Mouse (Mus musculus) MEL-GATA-1-ER (cell line): Measurements from ENCODE around the gene Ctnna2.

Experiments used
- DNase-seq: peaks from one replicate; pipeline ENCODE4 v3.0.0-alpha.2; 2012; ENCODE audit warnings: low read depth; ENCODE audit errors: extremely low read depth

Gene Ctnna2

GRCm38 (mm10) chr6:77184896-77185295, 794.6 kb downstream of the Ctnna2 start:
- DNase-seq = no peak

DNA sequence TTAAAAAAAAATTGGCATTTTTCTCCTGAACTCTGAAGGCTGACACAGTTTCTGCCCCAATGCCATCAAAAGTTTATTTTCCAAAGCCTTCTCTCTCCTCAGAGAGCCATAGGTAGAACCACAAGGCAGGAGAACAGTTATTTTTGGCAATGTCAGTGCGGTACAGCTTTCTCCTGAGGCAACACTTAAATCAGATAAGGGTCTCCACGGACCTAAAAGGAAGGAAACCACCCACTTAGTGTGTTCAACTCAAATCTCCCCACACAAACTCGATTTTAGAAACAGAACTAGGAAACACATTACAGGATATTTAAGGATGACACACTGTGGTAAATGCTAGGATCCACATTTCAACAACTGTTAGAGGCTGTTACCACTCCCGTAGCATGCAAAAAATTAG, 803.7 kb downstream of the Ctnna2 start:
- no peak for DNase-seq

GRCm38 (mm10) chr6:77157028-77157427, 822.5 kb downstream of the Ctnna2 start:
- DNase-seq = no peak

DNA sequence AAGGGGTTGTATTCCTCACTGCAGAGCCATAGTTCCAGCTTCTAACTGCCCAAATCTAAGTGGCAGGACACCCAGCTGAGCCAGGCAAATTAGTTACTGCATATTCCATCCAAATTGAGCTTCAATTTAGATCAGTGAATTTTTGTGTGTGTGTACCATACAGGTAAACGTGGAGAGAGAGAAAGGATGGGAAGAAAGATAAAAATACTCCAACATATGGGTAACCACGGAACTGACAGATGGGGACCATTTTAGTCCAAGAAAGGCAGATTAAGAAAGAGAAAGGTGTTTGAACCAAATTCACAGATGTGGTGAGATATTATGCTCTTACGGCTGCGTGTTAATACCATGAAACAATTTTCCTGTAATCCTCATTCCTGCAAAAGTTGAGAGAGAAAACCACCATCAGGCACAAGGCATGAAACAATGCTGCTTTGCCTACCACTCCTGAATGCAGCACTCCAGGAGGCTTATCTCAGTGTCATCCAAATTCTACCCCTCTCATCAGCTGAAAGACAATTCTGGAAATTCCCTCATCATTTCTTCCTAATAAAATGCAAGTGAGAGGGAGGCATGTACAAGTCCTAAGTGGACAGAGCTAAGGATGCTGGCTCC, 840.1 kb downstream of the Ctnna2 start:
- no peak for DNase-seq

DNA sequence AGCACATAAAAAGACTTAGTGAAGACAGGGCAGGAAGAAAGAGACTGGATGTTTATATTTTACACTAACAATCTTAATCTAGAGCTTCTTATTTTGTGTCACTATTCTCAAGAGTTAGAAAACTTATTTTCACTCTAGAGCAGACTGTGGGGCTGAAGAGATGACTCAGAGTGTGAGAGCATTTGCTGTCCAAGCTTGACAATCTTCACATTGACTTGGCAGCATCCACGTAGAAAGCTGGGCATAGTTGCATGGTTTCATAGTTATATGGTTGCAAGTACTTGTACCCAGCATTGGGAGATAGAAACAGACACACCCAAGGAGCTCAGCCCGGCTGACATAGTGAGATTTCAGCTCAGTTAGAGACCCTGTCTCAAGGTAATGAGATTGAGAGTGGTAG, 858.6 kb downstream of the Ctnna2 start:
- DNase-seq = no peak

DNA sequence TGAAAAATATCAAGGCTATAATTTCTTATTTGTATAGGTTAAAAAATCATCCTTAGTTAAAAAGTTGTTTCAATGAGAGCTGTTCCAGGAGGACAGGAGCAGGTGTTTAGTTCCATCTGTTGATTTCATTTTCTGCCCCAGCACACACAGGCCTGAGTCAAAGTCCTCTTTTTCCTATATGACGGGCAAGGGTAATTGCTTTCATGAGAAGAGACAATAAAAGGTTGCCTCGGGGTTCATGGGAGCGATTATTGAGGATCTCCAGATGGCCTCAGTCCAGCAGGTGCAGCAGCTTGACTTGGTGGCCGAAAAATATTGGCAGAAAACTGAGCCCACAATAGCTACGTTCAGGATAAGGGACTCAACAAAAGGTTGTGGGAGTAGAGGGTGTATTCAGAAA, 859.0 kb downstream of the Ctnna2 start:
- DNase-seq = no peak

DNA sequence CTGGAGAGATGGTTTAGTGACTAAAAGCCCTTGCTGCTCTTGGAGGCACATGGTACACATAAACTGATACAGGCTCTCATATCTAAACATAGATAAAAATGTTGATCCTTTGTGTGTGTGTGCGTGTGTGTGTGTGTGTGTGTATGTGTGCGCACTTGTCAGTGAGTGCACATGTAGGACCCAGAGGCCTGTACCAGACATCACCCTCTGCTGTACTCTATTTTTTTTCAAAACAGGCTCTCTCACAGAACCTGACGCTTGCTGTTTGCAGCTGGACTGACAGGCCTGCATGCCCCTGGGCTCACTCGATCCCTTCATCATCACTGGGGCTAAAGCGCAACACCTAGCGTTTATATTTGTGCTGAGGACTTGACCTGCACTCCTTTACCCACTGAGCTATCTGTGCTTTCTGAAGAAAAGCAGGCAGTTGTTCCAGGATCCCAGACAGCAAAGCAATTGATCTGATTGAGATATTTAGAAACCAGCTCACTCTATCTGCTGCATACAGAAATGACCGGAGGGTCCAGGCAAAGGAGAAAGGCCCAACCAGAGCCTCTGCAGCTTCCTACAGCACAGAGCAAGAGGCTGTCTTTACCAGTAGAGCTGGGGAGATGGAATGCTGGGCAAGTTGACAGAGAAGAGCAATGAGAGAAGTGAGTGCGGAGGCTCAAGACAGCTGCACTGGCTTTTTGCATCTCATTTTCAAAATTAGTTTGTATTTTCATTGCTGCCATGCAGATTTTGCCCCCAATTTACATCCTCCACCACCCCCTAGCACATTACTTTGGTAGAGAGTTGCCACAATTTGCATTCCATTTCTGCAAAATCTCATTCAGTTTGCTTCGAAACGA, 870.2 kb downstream of the Ctnna2 start:
- no peak for DNase-seq

DNA sequence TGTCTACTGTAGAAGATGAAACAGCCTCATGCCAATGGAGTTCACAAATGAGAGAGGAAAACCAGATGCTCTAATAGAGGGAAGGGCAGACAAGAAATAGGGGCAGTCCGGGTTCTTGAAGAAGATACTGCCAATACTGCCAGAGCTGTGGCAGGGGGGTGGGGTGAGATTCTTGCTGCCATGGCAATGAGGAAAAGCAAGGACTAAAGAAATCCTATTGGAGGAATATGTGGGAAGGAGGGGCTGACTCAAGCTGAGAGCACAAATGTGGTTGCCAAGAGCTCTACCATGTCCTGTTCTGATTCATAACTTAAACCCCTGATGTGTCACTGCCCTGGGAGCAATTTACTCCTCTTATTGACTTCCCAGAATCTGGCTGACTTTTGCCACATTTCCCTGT, 878.5 kb downstream of the Ctnna2 start:
- no peak for DNase-seq

DNA sequence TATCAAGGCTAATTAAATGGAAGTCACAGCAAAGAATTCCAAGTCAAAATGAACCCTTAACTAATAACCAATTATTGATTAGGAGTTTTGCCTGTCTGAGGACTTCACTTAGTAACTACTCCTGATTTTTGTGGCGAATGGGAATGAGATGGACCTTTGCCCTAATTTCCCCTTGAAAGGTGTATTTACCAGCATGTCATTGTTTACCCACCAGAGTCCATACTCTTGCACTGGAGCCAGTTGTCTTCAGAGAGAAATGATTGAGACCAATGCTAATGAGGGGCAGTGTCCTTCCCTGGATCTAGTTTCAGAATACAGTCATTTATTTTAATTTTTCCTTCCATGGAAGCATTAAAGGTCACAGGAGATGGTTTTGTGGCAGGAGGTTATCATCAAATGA, 881.0 kb downstream of the Ctnna2 start:
- DNase-seq = no peak

- no peak for DNase-seq
These were observed 903.8 kb downstream of the Ctnna2 start for GRCm38 (mm10) chr6:77075396-77076376.

DNA sequence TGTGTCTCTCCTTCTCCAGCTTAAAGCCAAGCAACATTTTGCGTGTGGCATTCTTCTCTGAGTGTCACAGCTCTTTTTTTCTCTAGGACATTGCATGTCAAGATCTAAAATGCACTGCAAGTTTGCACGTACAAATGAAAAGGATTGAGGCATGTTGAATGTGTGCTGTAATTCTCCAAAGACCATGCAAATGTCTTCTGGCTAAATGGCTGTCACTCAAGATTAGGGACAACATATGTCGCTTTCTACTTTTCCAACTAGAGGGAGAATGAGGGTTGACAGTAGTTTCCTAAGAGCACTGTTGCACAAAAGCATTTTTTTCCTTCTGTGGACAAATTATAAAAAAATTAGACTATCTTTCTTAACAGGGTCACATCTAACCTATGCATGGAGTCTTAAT, 909.9 kb downstream of the Ctnna2 start:
- DNase-seq = no peak

DNA sequence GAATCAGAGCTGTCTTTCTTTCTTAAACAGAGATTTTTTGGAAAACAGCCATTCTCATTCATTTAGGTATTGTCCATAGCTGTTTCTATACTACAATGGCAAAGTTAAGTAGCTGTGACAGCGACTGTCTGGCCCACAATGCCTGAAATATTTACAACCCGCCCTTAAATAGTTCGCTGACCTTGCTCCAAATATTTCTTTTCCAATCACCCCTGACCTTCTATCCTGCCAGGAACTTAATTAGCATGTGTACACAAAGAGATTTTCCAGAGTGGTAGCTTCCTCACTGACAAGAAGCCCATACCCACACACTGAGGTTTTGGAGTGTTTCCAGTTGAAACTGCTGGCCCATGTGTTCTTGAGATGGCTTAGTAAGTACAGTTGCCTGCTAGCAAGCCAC, 928.8 kb downstream of the Ctnna2 start:
- no peak for DNase-seq

DNA sequence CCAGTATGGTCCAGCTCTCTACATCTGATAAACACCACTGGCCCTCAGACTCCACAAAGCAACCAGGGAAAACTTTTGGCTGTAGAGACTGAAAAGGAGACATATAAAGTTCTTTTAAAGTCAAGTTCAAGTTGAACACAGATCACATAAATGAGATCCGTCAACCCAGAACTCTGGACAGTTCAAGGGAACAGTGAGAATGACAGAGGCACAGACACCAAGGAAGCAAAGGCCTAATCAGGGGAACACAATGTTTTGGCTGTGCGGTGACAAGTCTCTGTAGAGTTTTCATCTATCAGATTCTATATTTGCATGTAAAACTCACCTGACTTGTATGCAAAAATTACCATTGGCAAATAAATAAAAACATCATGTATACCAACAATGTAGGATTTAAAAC, 929.3 kb downstream of the Ctnna2 start:
- no peak for DNase-seq

- DNase-seq = no peak
These were observed 931.9 kb downstream of the Ctnna2 start for GRCm38 (mm10) chr6:77047568-77047967.

GRCm38 (mm10) chr6:77025066-77025465, 954.4 kb downstream of the Ctnna2 start:
- DNase-seq = no peak

DNA sequence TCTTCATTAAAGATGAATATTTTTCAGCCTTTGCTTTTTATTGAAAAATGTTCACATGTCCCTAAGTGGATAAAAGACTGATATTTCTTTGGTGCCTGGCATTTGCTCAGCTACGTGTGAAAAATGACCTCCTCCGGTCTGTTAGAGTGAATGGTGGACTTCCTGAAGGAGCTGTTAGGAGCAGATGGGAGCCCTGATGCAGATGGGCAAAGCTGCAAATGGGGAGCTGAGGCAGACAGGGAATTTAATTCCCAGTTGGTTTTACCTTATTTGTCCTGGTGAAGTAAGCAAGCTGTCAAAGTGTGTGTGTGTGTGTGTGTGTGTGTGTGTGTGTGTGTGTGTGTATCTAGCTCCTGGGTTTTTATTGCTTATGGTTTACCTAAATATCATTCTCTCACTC, 966.3 kb downstream of the Ctnna2 start:
- DNase-seq = no peak

- DNase-seq = no peak
These were observed 968.5 kb downstream of the Ctnna2 start for GRCm38 (mm10) chr6:77011001-77011400.

DNA sequence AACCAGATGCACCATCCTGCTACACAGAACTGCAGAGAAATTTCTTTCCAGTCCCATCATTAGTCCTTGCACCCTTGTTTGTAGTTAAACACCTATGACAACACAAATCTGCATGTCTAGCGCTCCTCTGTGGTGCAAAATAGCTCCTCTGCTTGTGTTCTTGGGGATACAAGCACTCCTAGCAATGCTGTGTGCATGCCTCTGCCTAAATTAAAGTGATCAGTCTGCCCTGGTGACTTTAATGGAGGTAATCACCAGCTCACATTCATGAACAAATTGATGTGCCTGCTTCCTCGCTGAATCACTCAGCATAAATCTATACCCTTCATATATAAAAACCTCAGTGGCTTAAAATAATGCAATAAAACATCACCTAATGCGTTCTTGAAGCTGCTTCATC, 987.4 kb downstream of the Ctnna2 start:
- no peak for DNase-seq

GRCm38 (mm10) chr6:76984773-76985172, 994.7 kb downstream of the Ctnna2 start:
- no peak for DNase-seq

DNA sequence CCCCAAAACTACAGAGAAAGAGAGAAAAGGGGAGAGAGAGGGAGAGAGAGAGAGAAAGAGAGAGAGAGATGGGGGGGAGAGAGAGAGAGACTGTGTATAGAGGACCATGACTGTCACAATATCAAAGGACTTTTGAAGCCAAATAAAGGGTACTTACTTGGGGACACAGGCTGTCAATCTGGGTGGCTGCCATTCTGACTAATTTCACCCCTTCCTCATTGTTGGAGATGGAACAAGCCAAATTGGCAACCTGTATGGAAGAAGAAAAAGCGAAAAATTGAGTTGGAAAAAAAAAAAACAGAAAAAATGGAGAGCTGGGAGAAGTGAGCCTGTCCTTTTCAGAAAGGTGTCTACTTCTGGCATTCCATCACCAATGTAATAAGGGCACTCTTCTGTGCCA, 997.8 kb downstream of the Ctnna2 start:
- DNase-seq = no peak

GRCm38 (mm10) chr6:76979247-76979850, 1000.1 kb downstream of the Ctnna2 start:
- DNase-seq = no peak
